Mouse (Mus musculus): Measurements from ENCODE around the gene Usp39. TPM values are rescaled to one million over a fixed set of nuclear protein-coding genes. Genes with fewer than 3 reads are reported as not detected.
A peak's percentile ranks its signal among the peaks of the same experiment; 100 is the strongest.

Usp39 gene
- total RNA-seq, 1 experiment: 76.9 TPM

DNA sequence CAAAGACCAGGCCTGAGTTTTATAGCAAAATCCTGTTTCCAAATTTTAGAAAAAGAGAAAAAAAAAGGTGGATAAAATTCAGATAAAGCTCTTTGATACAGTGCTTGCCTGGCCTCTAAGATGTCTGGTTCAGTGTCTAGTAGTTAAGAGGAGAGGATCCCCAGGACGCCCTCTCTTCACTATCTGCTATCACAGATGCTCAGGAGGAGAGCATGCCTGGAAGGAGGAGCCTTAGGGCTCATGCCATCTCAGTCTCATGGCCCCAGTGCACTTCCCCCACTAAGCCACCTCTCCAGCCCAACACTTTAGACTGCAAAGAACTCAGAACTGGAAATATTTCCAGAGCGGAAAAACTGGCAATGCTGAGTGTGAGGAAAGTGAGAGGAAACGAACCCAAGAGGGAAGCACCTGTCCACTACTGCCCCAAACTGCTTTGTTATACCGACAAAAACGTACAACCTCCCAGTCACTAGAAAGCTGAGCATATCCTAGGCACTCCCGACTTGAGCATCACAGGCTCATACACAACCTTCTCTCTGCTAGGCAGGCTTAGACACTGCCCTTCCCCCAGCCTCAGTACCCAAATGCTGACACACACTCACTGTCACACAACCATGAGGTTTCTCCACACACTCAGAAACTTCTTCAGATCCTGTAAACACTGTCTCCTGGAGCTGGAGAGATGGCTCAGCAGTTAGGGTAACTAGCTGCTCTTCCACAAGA, 21.0 kb downstream of the Usp39 start:
- in situ Hi-C loops (cut with MboI; ENCODE audit: low sequenced_read_pairs in 2 of 2, unreplicated experiment in 2 of 2): no loop called here
- TF ChIP-seq HCFC1 (IDR thresholded peaks at IDR 0.05; ENCODE audit: borderline replicate concordance, insufficient read depth, low read length) (no peak), ZNF384 (IDR thresholded peaks at IDR 0.05; ENCODE audit: low read depth, low read length) (no peak), CHD2 (IDR thresholded peaks at IDR 0.05; ENCODE audit: low read depth, low read length) (no peak), MAFK (IDR thresholded peaks at IDR 0.05; ENCODE audit: insufficient read depth, low read depth, low read length) (no peak), ZC3H11A (IDR thresholded peaks at IDR 0.05; ENCODE audit: borderline replicate concordance, low read depth, low read length) (no peak)
- H3K4me3 ChIP-seq (ENCODE audit: insufficient read depth in 1 of 2, low read depth in 1 of 2, low read length in 2 of 2, poor library complexity in 1 of 2, severe bottlenecking in 1 of 2): no peak overlapping the region
- H3K4me1 ChIP-seq (ENCODE audit: control insufficient read depth in 2 of 2, insufficient read depth in 2 of 2, low read length in 2 of 2, poor library complexity in 1 of 2): no peaks in the 10 kb centered on the region
- no peak for DNase-seq (ENCODE audit: low read depth, low spot score)
- no peak overlapping the region for H3K27ac ChIP-seq (ENCODE audit: insufficient read depth, low read depth, low read length, poor library complexity, severe bottlenecking)
- no peak overlapping the region for H3K9ac ChIP-seq (ENCODE audit: insufficient read depth, low read depth, low read length, poor library complexity, severe bottlenecking)
- peaks cover 25% of the 10 kb centered on the region for H3K36me3 ChIP-seq (ENCODE audit: control insufficient read depth, insufficient read depth, low read length, poor library complexity, severe bottlenecking)
- H3K9me3 ChIP-seq (ENCODE audit: control insufficient read depth, insufficient read depth, low read depth, low read length): no peaks in the 10 kb centered on the region

DNA sequence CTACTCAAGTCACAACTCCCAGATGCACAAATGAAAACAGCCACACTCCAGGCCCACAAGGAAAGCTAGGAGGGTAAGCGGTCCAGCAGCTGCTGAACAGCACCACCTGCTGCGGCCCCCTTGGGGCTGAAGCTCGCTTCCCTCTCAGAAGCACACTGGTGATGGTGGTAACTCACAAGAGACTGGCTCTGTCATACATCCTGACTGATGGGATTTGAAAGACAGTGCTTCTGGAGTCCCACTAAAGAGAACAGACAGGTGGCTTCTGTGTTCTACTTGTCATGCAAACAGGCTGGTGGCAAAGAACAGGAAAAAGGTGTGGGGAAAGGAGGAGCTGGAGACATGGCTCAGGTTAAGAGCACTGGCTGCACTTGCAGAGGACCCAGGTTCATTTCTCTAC, 22.0 kb downstream of the Usp39 start:
- Histone ChIP-seq H3K4me1 (ENCODE audit: control insufficient read depth in 2 of 2, insufficient read depth in 2 of 2, low read length in 2 of 2, poor library complexity in 1 of 2) (no peaks in the 10 kb centered on the region), H3K9ac (ENCODE audit: insufficient read depth, low read depth, low read length, poor library complexity, severe bottlenecking) (no peak overlapping the region), H3K27ac (ENCODE audit: insufficient read depth, low read depth, low read length, poor library complexity, severe bottlenecking) (no peak overlapping the region), H3K36me3 (ENCODE audit: control insufficient read depth, insufficient read depth, low read length, poor library complexity, severe bottlenecking) (peaks cover 21% of the 10 kb centered on the region), H3K9me3 (ENCODE audit: control insufficient read depth, insufficient read depth, low read depth, low read length) (no peaks in the 10 kb centered on the region), H3K4me3 (ENCODE audit: insufficient read depth in 1 of 2, low read depth in 1 of 2, low read length in 2 of 2, poor library complexity in 1 of 2, severe bottlenecking in 1 of 2) (no peak overlapping the region)
- DNase-seq (ENCODE audit: low read depth, low spot score): no peak
- in situ Hi-C loops (cut with MboI; ENCODE audit: low sequenced_read_pairs in 2 of 2, unreplicated experiment in 2 of 2): no loop called here
- TF ChIP-seq ZC3H11A (IDR thresholded peaks at IDR 0.05; ENCODE audit: borderline replicate concordance, low read depth, low read length) (no peak), MAFK (IDR thresholded peaks at IDR 0.05; ENCODE audit: insufficient read depth, low read depth, low read length) (no peak), ZNF384 (IDR thresholded peaks at IDR 0.05; ENCODE audit: low read depth, low read length) (no peak), CHD2 (IDR thresholded peaks at IDR 0.05; ENCODE audit: low read depth, low read length) (no peak), HCFC1 (IDR thresholded peaks at IDR 0.05; ENCODE audit: borderline replicate concordance, insufficient read depth, low read length) (no peak)

DNA sequence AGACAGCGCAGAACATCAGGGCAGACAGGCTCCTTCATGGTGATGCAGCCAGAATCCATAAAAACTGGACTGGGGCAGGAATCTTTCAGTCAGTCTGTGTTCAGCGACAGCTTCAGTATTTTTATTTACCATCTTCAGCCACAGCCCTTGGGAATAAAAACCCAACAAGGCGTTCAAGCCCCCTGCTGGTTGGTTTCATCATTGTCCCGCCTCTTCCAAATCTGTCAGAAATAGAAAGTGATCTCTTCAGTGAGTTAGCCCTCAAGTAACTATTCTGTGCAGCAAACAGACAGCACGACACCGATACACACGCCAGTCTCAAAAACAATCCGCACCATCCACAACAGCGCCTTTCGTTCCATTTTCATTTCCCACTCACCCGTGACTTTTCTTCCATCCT, 26.0 kb downstream of the Usp39 start:
- no peak overlapping the region for H3K4me3 ChIP-seq (ENCODE audit: insufficient read depth in 1 of 2, low read depth in 1 of 2, low read length in 2 of 2, poor library complexity in 1 of 2, severe bottlenecking in 1 of 2)
- peaks cover 25% of the 10 kb centered on the region for H3K36me3 ChIP-seq (ENCODE audit: control insufficient read depth, insufficient read depth, low read length, poor library complexity, severe bottlenecking)
- DNase-seq (ENCODE audit: low read depth, low spot score): peak; percentile 29
- H3K4me1 ChIP-seq (ENCODE audit: control insufficient read depth in 2 of 2, insufficient read depth in 2 of 2, low read length in 2 of 2, poor library complexity in 1 of 2): no peaks in the 10 kb centered on the region
- 0 out of 2 replicates have a peak, but pooled peaks have one; percentile 9 for TF ChIP-seq ZC3H11A (IDR thresholded peaks at IDR 0.05; ENCODE audit: borderline replicate concordance, low read depth, low read length)
- TF ChIP-seq HCFC1 (IDR thresholded peaks at IDR 0.05; ENCODE audit: borderline replicate concordance, insufficient read depth, low read length): no peak
- no peak for TF ChIP-seq CHD2 (IDR thresholded peaks at IDR 0.05; ENCODE audit: low read depth, low read length)
- no peak for TF ChIP-seq MAFK (IDR thresholded peaks at IDR 0.05; ENCODE audit: insufficient read depth, low read depth, low read length)
- no peak for TF ChIP-seq ZNF384 (IDR thresholded peaks at IDR 0.05; ENCODE audit: low read depth, low read length)
- in situ Hi-C loops (cut with MboI; ENCODE audit: low sequenced_read_pairs in 2 of 2, unreplicated experiment in 2 of 2): no loop called here
- no peaks in the 10 kb centered on the region for H3K9me3 ChIP-seq (ENCODE audit: control insufficient read depth, insufficient read depth, low read depth, low read length)
- no peak overlapping the region for H3K27ac ChIP-seq (ENCODE audit: insufficient read depth, low read depth, low read length, poor library complexity, severe bottlenecking)
- H3K9ac ChIP-seq (ENCODE audit: insufficient read depth, low read depth, low read length, poor library complexity, severe bottlenecking): no peak overlapping the region

DNA sequence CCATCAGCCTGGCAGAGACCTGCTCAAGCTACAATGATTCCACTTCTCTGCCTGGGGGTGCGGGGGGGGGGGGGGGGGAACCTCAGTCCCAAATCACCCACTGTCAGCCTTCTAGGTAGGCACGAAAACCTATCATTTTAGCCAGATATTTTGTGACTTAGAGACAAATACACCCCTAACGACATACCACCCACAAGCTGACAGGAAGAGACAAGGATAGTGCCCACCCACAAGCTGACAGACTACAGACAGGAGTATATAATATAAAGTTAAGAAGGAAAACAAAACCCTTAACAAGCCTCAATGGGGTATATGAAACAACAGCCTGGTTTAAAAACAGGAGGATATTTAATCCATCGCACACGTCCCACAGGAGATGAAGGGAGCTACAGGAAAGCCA, 26.5 kb downstream of the Usp39 start:
- H3K4me3 ChIP-seq (ENCODE audit: insufficient read depth in 1 of 2, low read depth in 1 of 2, low read length in 2 of 2, poor library complexity in 1 of 2, severe bottlenecking in 1 of 2): no peak overlapping the region
- no peak overlapping the region for H3K9ac ChIP-seq (ENCODE audit: insufficient read depth, low read depth, low read length, poor library complexity, severe bottlenecking)
- TF ChIP-seq CHD2 (IDR thresholded peaks at IDR 0.05; ENCODE audit: low read depth, low read length) (no peak), ZNF384 (IDR thresholded peaks at IDR 0.05; ENCODE audit: low read depth, low read length) (no peak), ZC3H11A (IDR thresholded peaks at IDR 0.05; ENCODE audit: borderline replicate concordance, low read depth, low read length) (no peak), MAFK (IDR thresholded peaks at IDR 0.05; ENCODE audit: insufficient read depth, low read depth, low read length) (no peak), HCFC1 (IDR thresholded peaks at IDR 0.05; ENCODE audit: borderline replicate concordance, insufficient read depth, low read length) (no peak)
- no peak for DNase-seq (ENCODE audit: low read depth, low spot score)
- no peaks in the 10 kb centered on the region for H3K4me1 ChIP-seq (ENCODE audit: control insufficient read depth in 2 of 2, insufficient read depth in 2 of 2, low read length in 2 of 2, poor library complexity in 1 of 2)
- H3K27ac ChIP-seq (ENCODE audit: insufficient read depth, low read depth, low read length, poor library complexity, severe bottlenecking): no peak overlapping the region
- no peaks in the 10 kb centered on the region for H3K9me3 ChIP-seq (ENCODE audit: control insufficient read depth, insufficient read depth, low read depth, low read length)
- H3K36me3 ChIP-seq (ENCODE audit: control insufficient read depth, insufficient read depth, low read length, poor library complexity, severe bottlenecking): peaks cover 23% of the 10 kb centered on the region
- in situ Hi-C loops (cut with MboI; ENCODE audit: low sequenced_read_pairs in 2 of 2, unreplicated experiment in 2 of 2): no loop called here

All from ES-E14 (cell line).